Mouse (Mus musculus) neural tube, embryonic 14.5 days (tissue): ENCODE results near the gene Akap2. TPM values are rescaled to one million over a fixed set of nuclear protein-coding genes. Genes with fewer than 3 reads are reported as not detected.

Experiments
- ATAC-seq: fragments of 200-750 bp; cut with Nextera tagmentation; 2 replicates; pipeline ENCODE4 v1.8.0; 2017; ENCODE audit warnings: low read depth, mild to moderate bottlenecking, moderate TSS enrichment, moderate library complexity
- H3K27ac ChIP-seq: fragments of 300-500 bp; sonication (generic); 2 replicates; pipeline ENCODE4 v1.5.1; 2014; ENCODE audit warnings: low read depth, mild to moderate bottlenecking, control low read depth, low read length, moderate library complexity, mixed read lengths
- H3K27me3 ChIP-seq: fragments of 300-500 bp; sonication (generic); 2 replicates; pipeline ENCODE4 v1.6.1; 2014; ENCODE audit warnings: low read length; ENCODE audit not compliant: control insufficient read depth, insufficient read depth
- H3K36me3 ChIP-seq: fragments of 300-500 bp; sonication (generic); 2 replicates; pipeline ENCODE4 v1.6.1; 2014; ENCODE audit warnings: low read length, mixed read lengths; ENCODE audit not compliant: control insufficient read depth, insufficient read depth
- H3K4me1 ChIP-seq: fragments of 300-500 bp; sonication (generic); 2 replicates; pipeline ENCODE4 v1.6.1; 2014; ENCODE audit warnings: low read length; ENCODE audit not compliant: control insufficient read depth, insufficient read depth
- H3K4me2 ChIP-seq: fragments of 300-500 bp; sonication (generic); 2 replicates; pipeline ENCODE4 v1.6.1; 2014; ENCODE audit warnings: mild to moderate bottlenecking, low read depth, low read length, control low read depth
- H3K4me3 ChIP-seq: fragments of 300-500 bp; sonication (generic); 2 replicates; pipeline ENCODE4 v1.5.1; 2014; ENCODE audit warnings: low read depth, low read length, control low read depth, mixed read lengths
- H3K9ac ChIP-seq: fragments of 300-500 bp; sonication (generic); replicated peaks from 2 replicates; pipeline ENCODE4 v1.6.1; 2014; ENCODE audit warnings: low read depth, mild to moderate bottlenecking, control low read depth, low read length, mixed read lengths
- H3K9me3 ChIP-seq: fragments of 300-500 bp; sonication (generic); 2 replicates; pipeline ENCODE4 v1.6.1; 2016; ENCODE audit warnings: low read length; ENCODE audit not compliant: control insufficient read depth
- WGBS: fragments of 180-500 bp; shearing (Covaris S2); extraction: QIAGEN DNeasy Blood & Tissue Kit; methylation state at CpG from one replicate; pipeline ENCODE4 v1.1.7; 2014; 5-methylcytosine and 5-hydroxymethylcytosine counted together
- polyA plus RNA-seq: library from polyadenylated mRNA; unstranded; fragments of >200 nt; fragmentation: Nextera tagmentation; extraction: Ambion mirVana; gene quantifications from 2 replicates; pipeline ENCODE4 v1.2.1, GENCODE M21; 2014

Akap2 gene
- polyA plus RNA-seq, 1 experiment from 2014 or later = 8.6 TPM

- no peak overlapping the region for H3K4me2 ChIP-seq
- H3K27me3 ChIP-seq = no peaks in the 10 kb centered on the region
- H3K4me1 ChIP-seq = no peaks in the 10 kb centered on the region
- 83% methylated on average over 6 of the region's 6 CpGs for WGBS
- no peak overlapping the region for H3K9ac ChIP-seq
- H3K36me3 ChIP-seq = no peaks in the 10 kb centered on the region
- H3K9me3 ChIP-seq = no peaks in the 10 kb centered on the region
- H3K27ac ChIP-seq = no peak overlapping the region
- no peak overlapping the region for H3K4me3 ChIP-seq
- no peak for ATAC-seq
These were observed 87.4 kb downstream of the Akap2 start for GRCm38 (mm10) chr4:57804902-57805301.

- no peaks in the 10 kb centered on the region for H3K9me3 ChIP-seq
- no peak overlapping the region for H3K4me3 ChIP-seq
- no peaks in the 10 kb centered on the region for H3K27me3 ChIP-seq
- H3K4me2 ChIP-seq = no peak overlapping the region
- H3K9ac ChIP-seq = no peak overlapping the region
- H3K36me3 ChIP-seq = no peaks in the 10 kb centered on the region
- WGBS = 90% methylated on average over 4 of the region's 4 CpGs
- ATAC-seq = no peak
- H3K4me1 ChIP-seq = no peaks in the 10 kb centered on the region
- H3K27ac ChIP-seq = no peak overlapping the region
These were observed 92.0 kb downstream of the Akap2 start for GRCm38 (mm10) chr4:57809449-57809848.

- no peaks in the 10 kb centered on the region for H3K4me1 ChIP-seq
- no peak overlapping the region for H3K4me2 ChIP-seq
- WGBS = 69% methylated on average over 1 of the region's 1 CpGs
- H3K4me3 ChIP-seq = no peak overlapping the region
- no peaks in the 10 kb centered on the region for H3K36me3 ChIP-seq
- H3K9ac ChIP-seq = no peak overlapping the region
- no peak for ATAC-seq
- H3K9me3 ChIP-seq = no peaks in the 10 kb centered on the region
- no peaks in the 10 kb centered on the region for H3K27me3 ChIP-seq
- no peak overlapping the region for H3K27ac ChIP-seq
These were observed 94.6 kb downstream of the Akap2 start for GRCm38 (mm10) chr4:57812075-57812474.

- 56% methylated on average over 7 of the region's 7 CpGs for WGBS
- Histone ChIP-seq H3K9ac (no peak overlapping the region), H3K4me1 (no peaks in the 10 kb centered on the region), H3K36me3 (no peaks in the 10 kb centered on the region), H3K27me3 (no peaks in the 10 kb centered on the region), H3K27ac (0 out of 2 replicates have a peak overlapping the region, but pooled peaks have one; percentile 10), H3K4me2 (no peak overlapping the region), H3K9me3 (no peaks in the 10 kb centered on the region), H3K4me3 (no peak overlapping the region)
- ATAC-seq = no peak
These were observed 95.6 kb downstream of the Akap2 start for GRCm38 (mm10) chr4:57812916-57813575.

GRCm38 (mm10) chr4:57813576-57813945, 96.1 kb downstream of the Akap2 start:
- H3K27me3 ChIP-seq = no peaks in the 10 kb centered on the region
- no peak for ATAC-seq
- no peaks in the 10 kb centered on the region for H3K9me3 ChIP-seq
- no peak overlapping the region for H3K27ac ChIP-seq
- H3K4me3 ChIP-seq = no peak overlapping the region
- H3K4me1 ChIP-seq = no peaks in the 10 kb centered on the region
- 92% methylated on average over 4 of the region's 4 CpGs for WGBS
- no peaks in the 10 kb centered on the region for H3K36me3 ChIP-seq
- H3K4me2 ChIP-seq = no peak overlapping the region
- no peak overlapping the region for H3K9ac ChIP-seq

GRCm38 (mm10) chr4:57815355-57815754, 97.9 kb downstream of the Akap2 start:
- 78% methylated on average over 2 of the region's 2 CpGs for WGBS
- Histone ChIP-seq H3K9me3 (no peaks in the 10 kb centered on the region), H3K9ac (no peak overlapping the region), H3K4me2 (no peak overlapping the region), H3K27ac (no peak overlapping the region), H3K36me3 (no peaks in the 10 kb centered on the region), H3K27me3 (no peaks in the 10 kb centered on the region), H3K4me3 (no peak overlapping the region), H3K4me1 (no peaks in the 10 kb centered on the region)
- ATAC-seq = no peak

GRCm38 (mm10) chr4:57816146-57816545, 98.7 kb downstream of the Akap2 start:
- Histone ChIP-seq H3K4me2 (no peak overlapping the region), H3K4me3 (no peak overlapping the region), H3K27ac (no peak overlapping the region), H3K9me3 (no peaks in the 10 kb centered on the region), H3K9ac (no peak overlapping the region), H3K4me1 (no peaks in the 10 kb centered on the region), H3K27me3 (no peaks in the 10 kb centered on the region), H3K36me3 (no peaks in the 10 kb centered on the region)
- 89% methylated on average over 8 of the region's 8 CpGs for WGBS
- ATAC-seq = no peak

- Histone ChIP-seq H3K4me1 (peaks cover 14% of the 10 kb centered on the region), H3K4me3 (no peak overlapping the region), H3K27me3 (no peaks in the 10 kb centered on the region), H3K9ac (no peak overlapping the region), H3K4me2 (no peak overlapping the region), H3K36me3 (no peaks in the 10 kb centered on the region), H3K27ac (no peak overlapping the region), H3K9me3 (no peaks in the 10 kb centered on the region)
- 91% methylated on average over 24 of the region's 24 CpGs for WGBS
- ATAC-seq = no peak
These were observed 103.5 kb downstream of the Akap2 start for GRCm38 (mm10) chr4:57820839-57821374.

GRCm38 (mm10) chr4:57821556-57822356, 104.3 kb downstream of the Akap2 start:
- ATAC-seq = peak; percentile 84
- H3K36me3 ChIP-seq = no peaks in the 10 kb centered on the region
- H3K4me1 ChIP-seq = peaks cover 14% of the 10 kb centered on the region
- H3K9ac ChIP-seq = peak overlapping the region; percentile 12
- H3K27ac ChIP-seq = peak overlapping the region; percentile 40
- H3K4me2 ChIP-seq = peak overlapping the region; percentile 37
- no peaks in the 10 kb centered on the region for H3K9me3 ChIP-seq
- 4% methylated on average over 11 of the region's 11 CpGs for WGBS
- no peak overlapping the region for H3K4me3 ChIP-seq
- H3K27me3 ChIP-seq = no peaks in the 10 kb centered on the region
